Mouse (Mus musculus): ENCODE measurements at regions not wholly inside any gene's neighbourhood (a gene's known extent, or its start where the extent isn't known, plus 50 kb on each side); places are given as distances from the start of the nearest gene placed in this dataset.

DNA sequence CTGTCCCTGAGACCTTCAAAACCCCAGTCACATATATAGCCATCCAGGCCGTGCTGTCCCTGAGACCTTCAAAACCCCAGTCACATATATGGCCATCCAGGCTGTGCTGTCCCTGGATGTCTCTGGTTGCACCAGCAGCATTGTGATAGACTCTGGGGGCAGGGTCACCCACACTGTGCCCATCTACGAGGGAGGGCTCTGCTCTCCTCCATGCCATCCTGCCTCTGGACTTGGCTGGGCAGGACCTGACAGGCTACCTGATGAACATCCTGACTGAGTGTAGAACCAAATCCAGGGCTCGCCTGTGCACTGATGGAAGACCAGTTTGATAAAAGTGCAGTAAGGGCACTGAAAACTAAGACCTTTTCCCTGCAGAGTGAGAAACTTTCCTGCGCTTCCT lies 63.1 kb upstream of the S1pr3 start:
- DNase-seq, result no peak

DNA sequence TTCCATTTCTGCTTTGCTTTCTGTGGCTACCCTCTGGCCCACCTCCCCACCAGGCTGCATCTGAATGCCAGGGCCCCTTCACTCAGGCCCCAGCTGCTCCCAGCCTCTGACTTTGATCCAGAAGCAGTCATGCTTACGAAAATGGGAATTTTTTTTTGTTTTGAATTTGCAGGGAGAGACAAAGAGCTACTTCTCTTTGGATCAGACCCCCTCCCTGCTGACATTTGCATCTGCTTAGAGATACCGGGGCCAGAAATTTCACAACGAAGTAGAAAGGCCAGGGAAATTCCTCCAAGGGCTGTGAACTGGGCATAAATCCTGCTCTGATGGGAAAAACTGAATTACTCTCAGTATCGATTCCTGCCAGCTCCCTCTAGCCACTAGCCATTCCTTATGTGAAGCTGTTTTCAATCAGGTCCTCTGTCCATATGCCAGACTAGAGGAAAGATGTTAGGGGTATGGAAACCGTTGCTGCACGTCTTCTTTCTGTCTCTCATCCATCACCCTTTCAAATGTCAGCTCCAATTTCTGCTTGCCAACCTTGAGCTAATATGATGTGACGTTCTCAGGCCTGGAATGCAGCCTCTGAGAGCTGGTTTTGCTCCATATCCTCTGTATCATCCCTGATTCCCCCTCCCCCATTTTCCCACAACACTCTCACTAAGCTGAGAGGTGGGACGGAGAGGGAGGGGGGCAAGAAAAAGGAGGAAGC lies 62.4 kb upstream of the S1pr3 start:
- DNase-seq, result no peak

DNA sequence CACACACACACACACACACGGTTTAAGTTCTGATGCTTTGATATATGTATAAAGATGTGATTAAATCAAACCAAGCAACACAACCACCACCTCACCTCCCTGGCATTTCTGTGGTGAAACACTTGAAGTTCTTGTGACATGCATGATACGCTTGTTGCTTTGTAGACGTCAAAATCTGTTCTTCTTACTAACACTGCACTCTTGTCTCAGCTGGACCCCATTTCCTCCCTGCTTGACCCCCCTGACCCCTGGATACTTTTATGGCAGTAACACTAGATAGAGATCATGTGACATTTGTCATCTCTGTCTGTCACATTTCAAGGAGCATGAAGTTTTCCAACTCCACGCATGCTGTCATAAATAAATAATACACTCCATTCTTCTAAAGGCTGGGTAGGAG lies 59.7 kb upstream of the S1pr3 start:
- DNase-seq, result no peak

GRCm38 (mm10) chr13:51349818-51350551 lies 58.5 kb upstream of the S1pr3 start:
- DNase-seq, result no peak

DNA sequence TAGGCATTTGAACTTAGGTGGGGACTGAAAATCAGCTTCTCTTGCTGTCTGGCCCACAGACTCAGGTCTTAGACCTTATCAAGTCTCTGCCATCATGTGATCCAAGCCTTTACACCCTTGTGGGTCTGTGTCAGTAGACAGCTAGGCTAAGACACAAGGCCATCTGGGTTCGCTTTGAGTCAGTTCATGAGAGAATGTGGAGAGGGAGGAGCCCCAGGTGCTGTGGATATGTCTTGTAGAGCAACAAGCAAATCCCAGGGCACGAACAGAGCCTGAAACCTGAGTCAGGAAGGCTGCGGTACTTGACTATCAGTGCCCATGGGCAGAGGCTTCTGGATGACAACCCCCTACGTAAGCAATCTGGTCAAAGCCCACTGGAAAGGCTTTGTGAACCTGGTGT lies 55.6 kb upstream of the S1pr3 start:
- no peak for DNase-seq

DNA sequence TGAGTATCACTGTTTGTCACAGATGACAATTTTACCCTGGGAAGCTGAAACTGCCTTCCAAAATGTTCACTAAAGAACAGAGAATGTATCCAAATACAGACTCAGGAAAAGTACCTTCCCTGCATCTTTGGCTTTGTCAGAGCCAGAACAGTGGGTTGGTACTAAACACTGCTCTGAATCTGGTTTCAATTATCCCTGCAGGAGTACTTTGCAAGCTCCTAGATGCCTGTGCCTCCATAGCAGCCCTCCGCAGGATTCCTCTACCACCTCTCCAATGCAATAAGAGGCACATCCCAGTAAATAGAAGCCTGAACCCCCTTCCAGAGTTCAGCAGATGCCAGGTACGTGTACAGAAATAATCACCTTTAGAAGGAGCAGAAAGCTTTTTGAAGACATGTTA lies 52.9 kb upstream of the S1pr3 start:
- no peak for DNase-seq
